Mouse (Mus musculus): ENCODE measurements around the gene Sbp.

- TF ChIP-seq POLR2A (IDR thresholded peaks at IDR 0.05; ENCODE audit: borderline replicate concordance, insufficient read depth, low read length) (no peak), CTCF (IDR thresholded peaks at IDR 0.05; ENCODE audit: borderline replicate concordance, insufficient read depth, low read depth, low read length) (no peak)
Measured at GRCm38 (mm10) chr17:23979471-23979870, 38.0 kb downstream of the Sbp start.
